Mouse (Mus musculus): ENCODE data around the gene Sync.

GRCm38 (mm10) chr4:129351111-129351510 is 63.7 kb downstream of the Sync start:
- TF ChIP-seq FLI1 (IDR thresholded peaks at IDR 0.05; ENCODE audit: low read length) (no peak), GATA1 (IDR thresholded peaks at IDR 0.05; ENCODE audit: borderline replicate concordance, low read length) (no peak)
